Mouse (Mus musculus) MN1 (cell line): ENCODE results near the gene Vmp1.

Experiments used
- DNase-seq: peaks from one replicate; pipeline ENCODE4 v3.0.0-alpha.2; 2016; ENCODE audit warnings: low spot score

The Vmp1 gene

GRCm38 (mm10) chr11:86683395-86684125 is at the start of gene Vmp1, which contains the start of gene Ptrh2:
Gene Vmp1 (minus strand): TSS chr11:86683836.
Gene Ptrh2 (plus strand): TSS chr11:86683985.
- DNase-seq = peak; percentile 97

DNA sequence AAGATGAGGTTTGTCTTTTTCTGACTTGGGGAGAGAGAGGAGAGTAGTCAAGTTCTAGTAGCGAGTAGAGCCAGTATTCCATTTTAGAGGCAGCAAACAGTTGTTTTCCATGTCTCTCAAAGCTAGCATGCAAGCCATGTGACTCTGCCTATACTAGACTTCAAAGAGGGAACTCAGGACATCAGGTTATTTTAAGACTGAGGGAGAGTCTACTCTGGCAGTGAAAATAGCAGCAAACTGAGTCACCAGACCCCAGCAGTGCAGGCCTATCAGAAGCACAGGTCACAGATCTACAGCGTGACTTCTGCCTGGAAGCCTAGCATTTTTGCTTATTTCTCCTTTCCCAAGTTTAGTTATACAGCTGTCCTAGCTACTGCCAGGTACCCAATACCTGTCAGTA is 47.8 kb upstream of the Vmp1 start:
- DNase-seq = no peak

GRCm38 (mm10) chr11:86725607-86726006 is 42.0 kb upstream of the Vmp1 start:
- DNase-seq = no peak

DNA sequence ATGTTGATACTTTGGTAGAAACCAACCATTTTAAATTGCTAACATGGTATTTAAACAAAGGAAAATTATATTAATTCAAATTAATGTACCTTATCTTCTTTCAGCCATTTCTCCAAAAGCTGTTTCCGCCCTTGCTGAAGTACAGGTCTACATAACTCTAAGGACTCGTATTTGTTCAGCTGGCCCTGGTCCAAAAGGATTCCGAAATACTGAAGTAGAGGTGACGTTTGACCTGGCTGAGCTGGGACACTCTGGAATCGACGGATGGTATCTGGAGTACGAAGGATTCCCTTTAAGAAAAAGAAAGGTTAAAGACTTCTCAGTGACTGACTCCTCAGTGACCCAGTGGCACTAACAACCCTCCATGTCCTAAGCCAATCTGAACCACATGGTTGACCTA is 41.3 kb upstream of the Vmp1 start:
- no peak for DNase-seq

DNA sequence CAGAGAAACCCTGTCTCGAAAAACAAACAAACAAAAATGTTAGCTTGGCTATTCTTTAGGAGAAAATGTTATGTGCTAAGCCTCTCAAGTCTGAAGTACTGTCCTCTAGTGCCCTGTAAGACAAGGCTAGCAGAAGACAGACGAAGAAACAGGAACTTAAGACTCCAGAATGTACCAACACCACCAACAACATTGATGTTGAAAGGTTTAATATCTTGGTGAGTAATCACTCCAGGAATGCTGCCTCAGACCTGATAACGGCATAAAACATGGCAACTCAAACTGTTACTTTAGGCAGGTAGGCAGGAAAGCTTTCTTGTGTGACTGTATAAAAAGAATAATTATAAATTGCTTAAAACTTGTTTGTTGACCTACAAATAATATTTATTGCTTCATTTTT is 40.4 kb upstream of the Vmp1 start:
- DNase-seq = no peak

- no peak for DNase-seq
Observed at GRCm38 (mm10) chr11:86719390-86719789, 35.8 kb upstream of the Vmp1 start.

GRCm38 (mm10) chr11:86718369-86718768 is 34.7 kb upstream of the Vmp1 start:
- no peak for DNase-seq

DNA sequence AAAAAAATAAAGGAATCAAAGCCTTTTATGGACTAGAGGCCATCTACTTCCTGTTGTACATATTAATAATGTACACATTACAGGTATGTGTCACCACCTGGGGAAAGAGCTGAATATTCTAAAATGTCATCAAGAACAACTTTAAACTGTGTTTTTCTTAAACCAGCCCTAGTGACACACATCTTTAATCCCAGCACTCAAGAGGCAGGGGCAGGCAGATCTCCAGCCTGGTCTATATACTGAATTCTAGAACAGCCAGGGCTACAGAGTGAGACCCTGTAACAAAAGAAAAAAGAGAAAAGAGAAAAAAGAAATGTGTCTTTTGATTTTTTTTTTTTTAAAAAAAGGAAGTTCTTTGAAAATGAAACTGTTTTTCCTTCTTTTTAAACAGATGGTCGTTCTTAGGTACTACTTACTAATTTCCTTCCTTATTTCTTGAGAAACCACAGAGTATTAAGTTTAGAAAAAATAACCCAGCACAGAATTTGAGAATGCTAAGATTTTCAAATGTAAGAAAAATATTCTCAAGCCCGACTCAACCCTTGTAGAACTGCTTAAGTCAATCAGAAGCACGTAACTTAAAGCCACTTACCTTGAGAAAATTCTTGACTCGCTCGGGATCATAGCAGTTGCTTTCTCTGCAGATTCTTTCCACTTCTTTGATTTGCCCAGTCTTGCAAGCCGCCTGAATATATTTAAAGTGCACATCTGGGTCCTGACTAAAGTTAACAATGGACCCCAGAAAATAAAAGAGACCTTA is 33.9 kb upstream of the Vmp1 start:
- no peak for DNase-seq

DNA sequence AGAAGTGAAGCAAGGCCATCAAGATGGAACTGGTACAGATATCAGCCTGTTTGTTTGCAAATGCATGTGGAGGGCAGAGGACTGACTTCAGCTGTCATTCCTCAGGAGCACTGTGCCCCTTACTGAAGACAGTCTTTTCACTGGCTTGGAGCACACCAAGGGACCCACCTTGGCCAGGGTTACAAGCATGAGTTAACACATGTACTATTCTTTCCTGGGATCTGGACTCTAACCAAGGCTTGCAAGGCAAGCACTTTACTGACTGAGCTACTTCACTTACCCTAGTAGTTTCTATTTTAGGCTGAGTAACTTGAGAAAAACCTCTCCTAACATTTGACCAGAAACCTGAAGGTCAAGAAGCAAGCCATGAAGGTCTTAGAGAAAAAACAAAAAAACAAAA is 31.0 kb upstream of the Vmp1 start:
- DNase-seq = no peak

DNA sequence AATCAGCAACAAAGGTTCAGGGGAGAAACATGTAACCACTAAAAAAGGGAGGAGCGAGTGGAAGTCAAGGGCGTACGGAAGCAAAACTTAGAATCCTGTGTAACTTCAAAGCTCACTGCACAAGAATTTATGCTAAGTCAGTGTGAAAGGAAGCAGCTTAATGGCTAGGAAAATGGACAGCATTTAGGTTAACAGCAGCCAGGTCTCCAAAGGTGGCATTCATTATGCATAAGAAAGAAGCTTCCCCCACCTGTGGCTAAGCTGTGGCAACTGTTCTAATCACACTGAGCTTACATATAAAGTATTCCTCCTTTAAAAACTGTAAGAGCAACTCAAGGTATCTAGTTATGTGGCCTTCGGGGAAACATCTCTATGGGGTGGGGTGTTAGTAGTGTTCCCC is 17.5 kb upstream of the Vmp1 start:
- no peak for DNase-seq

GRCm38 (mm10) chr11:86695461-86695860 is 11.8 kb upstream of the Vmp1 start:
- no peak for DNase-seq

GRCm38 (mm10) chr11:86692546-86692945 is 8.9 kb upstream of the Vmp1 start:
- no peak for DNase-seq

GRCm38 (mm10) chr11:86691956-86692355 is 8.3 kb upstream of the Vmp1 start:
- no peak for DNase-seq

GRCm38 (mm10) chr11:86691482-86691881 is 7.8 kb upstream of the Vmp1 start:
- peak; percentile 87 for DNase-seq

GRCm38 (mm10) chr11:86690383-86690782 is 6.7 kb upstream of the Vmp1 start:
- no peak for DNase-seq

DNA sequence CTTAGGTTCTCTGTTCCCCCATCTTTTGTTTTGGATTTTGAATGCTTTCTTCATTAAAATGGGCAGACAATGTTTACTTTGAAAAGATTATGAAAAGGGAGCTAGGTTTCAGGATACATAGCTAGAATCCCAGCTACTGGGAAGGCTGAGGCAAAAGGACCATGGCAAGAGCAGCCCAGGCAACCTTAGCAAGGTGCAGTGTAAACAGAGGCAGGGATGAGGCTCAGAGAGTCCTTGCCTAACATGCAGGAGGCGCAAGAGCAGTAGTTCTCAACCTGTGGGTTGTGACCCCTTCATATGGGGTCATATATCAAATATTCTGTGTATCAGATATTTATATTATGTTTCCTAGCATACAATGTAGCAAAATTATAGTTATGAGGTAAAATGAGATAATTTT is 1.7 kb upstream of the Vmp1 start:
- no peak for DNase-seq

DNA sequence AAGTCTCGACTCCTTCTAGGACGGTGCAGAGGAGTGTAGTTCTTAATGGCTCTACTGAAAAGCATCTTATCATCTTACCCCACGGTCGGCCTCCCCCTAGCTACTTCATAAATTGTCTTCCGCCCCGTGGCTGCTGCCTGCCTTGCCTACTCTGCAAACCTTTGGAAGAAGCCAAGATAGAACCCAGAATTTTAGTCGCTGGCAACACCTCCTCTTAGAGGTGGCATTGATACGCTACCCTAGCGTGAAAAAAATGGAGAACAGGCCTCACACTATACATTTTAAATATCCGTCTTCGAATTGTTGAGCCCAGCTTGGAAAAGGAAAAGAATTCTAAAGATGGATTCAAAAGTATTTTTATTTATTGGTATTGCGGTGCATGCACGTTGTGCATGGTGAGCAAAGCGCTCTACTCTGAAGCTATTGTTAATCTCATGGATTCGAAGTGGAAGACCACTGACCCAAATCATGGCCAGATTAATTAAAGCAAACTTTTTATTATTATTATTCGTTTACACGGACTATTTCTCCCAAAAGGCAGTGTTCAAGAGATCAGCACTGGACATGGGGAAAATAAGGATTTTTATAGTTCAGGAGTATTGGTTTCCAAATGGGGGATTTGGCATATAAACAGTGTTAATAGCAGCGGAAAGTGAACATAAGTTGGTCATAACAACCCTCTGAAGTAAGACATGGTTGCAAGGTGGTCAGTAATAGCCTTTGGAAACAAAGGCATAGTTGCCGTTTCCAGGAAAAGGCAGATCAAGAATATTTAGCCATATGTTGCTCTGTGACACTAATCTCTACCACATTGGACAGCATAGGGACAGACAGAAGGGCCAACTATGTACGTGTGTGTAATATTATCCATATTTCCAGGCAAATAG is 733 bp upstream of the Vmp1 start:
- DNase-seq = no peak

- no peak for DNase-seq
Observed at GRCm38 (mm10) chr11:86682861-86683260, 775 bp downstream of the Vmp1 start.

- DNase-seq = no peak
Observed at GRCm38 (mm10) chr11:86681423-86681822, 2.2 kb downstream of the Vmp1 start.

DNA sequence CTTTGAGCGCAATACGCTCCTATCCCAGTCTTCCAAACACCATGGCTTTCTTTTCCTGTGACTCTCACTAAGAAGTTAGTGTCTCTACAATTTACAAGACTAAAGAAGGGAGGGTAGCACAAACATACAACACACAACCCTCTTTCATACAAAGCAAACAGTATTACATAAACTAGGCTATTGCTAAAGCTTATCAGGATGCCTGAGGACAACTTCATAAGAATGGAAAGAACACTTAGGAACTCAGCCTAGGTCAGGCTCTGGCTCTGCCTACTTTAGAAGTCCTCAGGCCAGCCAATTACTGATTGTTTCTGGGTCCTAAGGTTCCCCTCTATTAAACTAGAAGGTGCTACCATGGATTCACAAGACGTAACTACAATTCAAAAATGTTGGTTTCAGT is 2.9 kb downstream of the Vmp1 start:
- DNase-seq = no peak

GRCm38 (mm10) chr11:86678957-86679356 is 4.7 kb downstream of the Vmp1 start:
- DNase-seq = no peak

GRCm38 (mm10) chr11:86675520-86675919 is 8.1 kb downstream of the Vmp1 start:
- DNase-seq = no peak

DNA sequence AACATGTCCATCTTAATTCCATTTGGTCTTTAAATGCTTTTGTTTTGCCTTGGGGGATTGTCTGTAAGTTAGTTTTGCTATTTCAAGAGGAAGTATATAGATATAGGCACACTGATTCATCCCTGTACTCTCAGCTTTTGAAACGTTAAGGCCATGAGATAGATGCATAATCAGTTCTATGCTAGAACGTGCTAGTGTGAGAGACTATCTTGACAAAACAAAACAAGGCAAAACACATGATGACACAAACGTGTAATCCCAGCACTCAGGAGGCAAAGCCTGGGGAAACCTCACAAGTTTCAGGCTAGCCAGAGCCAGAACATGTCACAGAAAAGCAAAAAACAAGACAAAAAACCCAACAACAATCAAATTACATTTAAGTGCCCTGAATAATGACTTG is 10.9 kb downstream of the Vmp1 start:
- DNase-seq = peak; percentile 28
